Mouse (Mus musculus): ENCODE results near the gene Rabl2. TPM values are rescaled to one million over a fixed set of nuclear protein-coding genes. Genes with fewer than 3 reads are reported as not detected.

Rabl2 gene
- polyA plus RNA-seq, 1 experiment: 18.7 TPM

DNA sequence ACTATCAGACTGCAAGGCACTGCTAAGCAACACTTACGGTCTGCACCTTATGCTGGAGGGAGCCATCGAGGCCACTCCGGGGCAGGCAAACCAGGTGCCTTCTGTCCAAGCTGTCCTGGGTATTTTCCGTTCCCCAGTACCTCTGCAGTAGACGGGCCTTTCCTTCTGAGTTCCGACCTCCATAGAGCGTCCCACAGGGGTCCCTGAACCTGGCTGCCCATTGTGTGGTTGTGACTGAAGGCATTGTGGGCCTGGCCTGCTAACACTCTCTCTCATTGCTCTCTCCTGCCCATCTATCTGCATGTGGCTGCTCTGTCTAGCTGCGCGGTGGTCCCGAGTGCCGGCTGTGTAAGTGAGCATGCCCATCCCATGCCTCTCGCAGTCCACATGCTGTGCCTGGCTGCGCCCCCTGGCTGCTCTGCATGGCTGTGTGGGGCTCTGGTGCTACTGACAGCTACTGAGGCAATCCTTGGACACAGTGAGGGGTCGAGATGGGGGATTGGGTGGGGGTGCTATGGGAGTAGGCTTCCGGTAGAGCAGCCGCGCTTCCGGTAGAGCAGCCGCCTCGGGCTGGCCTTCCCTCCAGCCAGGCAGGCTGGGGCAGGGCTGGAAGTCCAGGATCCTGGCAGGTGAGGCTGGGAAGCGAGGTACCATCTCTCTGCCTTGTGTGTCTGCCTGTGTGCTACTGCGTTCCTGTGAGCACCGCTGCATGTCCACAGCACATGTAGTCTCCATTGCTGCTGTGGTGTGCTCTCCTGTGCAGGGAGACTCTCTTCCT, 35.1 kb downstream of the Rabl2 start:
- no peak for DNase-seq

DNA sequence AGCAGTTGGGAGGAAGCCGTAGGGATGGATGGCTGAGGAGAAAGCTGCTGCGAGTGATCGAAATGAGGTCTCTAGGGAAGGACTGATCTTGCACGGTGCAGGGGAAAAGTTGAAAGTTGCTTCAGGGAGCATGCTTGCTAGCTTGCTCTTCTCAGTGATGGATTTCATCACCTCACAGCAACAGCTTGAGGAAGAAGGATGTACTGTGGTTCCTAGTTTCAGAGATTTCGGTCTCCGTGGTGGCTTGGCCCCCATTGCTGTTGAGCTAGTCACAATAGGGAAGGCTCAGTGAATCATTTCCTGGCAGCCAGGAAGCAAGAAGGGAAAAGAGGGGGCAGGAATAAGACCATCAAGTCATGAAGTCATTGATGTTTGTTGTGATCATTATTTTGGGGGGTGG, 36.1 kb downstream of the Rabl2 start:
- Histone ChIP-seq H3K4me3 (replicated peaks; ENCODE audit: extremely low read depth, low read depth, low read length) (no peak overlapping the region), H3K4me1 (ENCODE audit: control insufficient read depth, insufficient read depth, low read length) (peaks cover 25% of the 10 kb centered on the region)
- no peak for DNase-seq
- no peak for TF ChIP-seq POLR2A (IDR thresholded peaks at IDR 0.05; ENCODE audit: borderline replicate concordance, extremely low read depth, low read depth, low read length)
- no peak for TF ChIP-seq CTCF (IDR thresholded peaks at IDR 0.05; ENCODE audit: insufficient read depth, low read length)
- WGBS: 66% methylated on average over 6 of the region's 6 CpGs

More for the DNA sequence above, 35.1 kb downstream of the Rabl2 start:
- peaks cover 25% of the 10 kb centered on the region for H3K4me1 ChIP-seq (ENCODE audit: control insufficient read depth, insufficient read depth, low read length)
- WGBS: 45% methylated on average over 23 of the region's 23 CpGs
- TF ChIP-seq POLR2A (IDR thresholded peaks at IDR 0.05; ENCODE audit: borderline replicate concordance, extremely low read depth, low read depth, low read length) (no peak), CTCF (IDR thresholded peaks at IDR 0.05; ENCODE audit: insufficient read depth, low read length) (no peak)
- H3K4me3 ChIP-seq (replicated peaks; ENCODE audit: extremely low read depth, low read depth, low read length): no peak overlapping the region

DNA sequence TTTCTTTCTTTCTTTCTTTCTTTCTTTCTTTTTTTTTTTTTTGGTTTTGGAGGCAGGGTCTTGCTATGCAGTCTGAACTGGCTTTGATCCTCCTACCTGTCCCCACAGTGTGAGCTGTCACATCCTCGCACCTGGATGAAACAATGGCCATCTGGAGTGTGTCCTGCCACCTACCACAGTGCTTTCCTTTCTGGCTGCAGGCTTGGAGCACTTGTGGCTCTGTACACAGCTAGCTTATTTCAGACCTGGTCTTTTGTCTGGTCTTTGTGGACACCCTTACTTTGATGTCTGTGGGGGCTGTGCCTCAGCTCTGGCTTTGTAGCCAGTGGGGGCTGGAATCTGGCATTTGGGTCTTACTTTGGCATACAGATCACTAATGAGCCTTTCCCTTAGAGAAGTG, 40.0 kb downstream of the Rabl2 start:
- DNase-seq: no peak
- no peak overlapping the region for H3K4me3 ChIP-seq (replicated peaks; ENCODE audit: extremely low read depth, low read depth, low read length)
- H3K4me1 ChIP-seq (ENCODE audit: control insufficient read depth, insufficient read depth, low read length): peaks cover 20% of the 10 kb centered on the region
- WGBS: 75% methylated on average over 1 of the region's 1 CpGs
- TF ChIP-seq POLR2A (IDR thresholded peaks at IDR 0.05; ENCODE audit: borderline replicate concordance, extremely low read depth, low read depth, low read length): no peak
- no peak for TF ChIP-seq CTCF (IDR thresholded peaks at IDR 0.05; ENCODE audit: insufficient read depth, low read length)

DNA sequence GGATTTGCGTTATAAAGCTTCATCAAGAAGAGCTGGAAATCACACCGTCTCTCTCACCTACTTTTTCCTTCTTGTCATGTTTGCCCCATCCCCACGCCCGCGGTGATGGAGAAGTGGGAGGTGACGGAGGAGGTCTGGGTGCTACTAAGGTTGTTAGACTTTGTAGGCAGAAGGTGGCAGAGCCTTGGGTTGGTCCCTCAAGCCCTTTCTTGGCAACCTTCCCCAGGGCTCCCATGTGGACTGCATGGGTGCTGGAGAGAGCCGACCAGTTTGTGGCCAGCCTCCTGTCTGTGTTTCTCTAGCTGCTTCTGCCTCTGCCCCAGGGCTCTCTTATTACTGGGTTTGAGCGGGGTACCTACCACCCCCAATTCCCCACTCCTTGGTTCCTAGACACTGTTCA, 41.2 kb downstream of the Rabl2 start:
- peaks cover 11% of the 10 kb centered on the region for H3K4me1 ChIP-seq (ENCODE audit: control insufficient read depth, insufficient read depth, low read length)
- TF ChIP-seq CTCF (IDR thresholded peaks at IDR 0.05; ENCODE audit: insufficient read depth, low read length) (no peak), POLR2A (IDR thresholded peaks at IDR 0.05; ENCODE audit: borderline replicate concordance, extremely low read depth, low read depth, low read length) (no peak)
- 83% methylated on average over 8 of the region's 8 CpGs for WGBS
- DNase-seq: no peak
- H3K4me3 ChIP-seq (replicated peaks; ENCODE audit: extremely low read depth, low read depth, low read length): no peak overlapping the region

DNA sequence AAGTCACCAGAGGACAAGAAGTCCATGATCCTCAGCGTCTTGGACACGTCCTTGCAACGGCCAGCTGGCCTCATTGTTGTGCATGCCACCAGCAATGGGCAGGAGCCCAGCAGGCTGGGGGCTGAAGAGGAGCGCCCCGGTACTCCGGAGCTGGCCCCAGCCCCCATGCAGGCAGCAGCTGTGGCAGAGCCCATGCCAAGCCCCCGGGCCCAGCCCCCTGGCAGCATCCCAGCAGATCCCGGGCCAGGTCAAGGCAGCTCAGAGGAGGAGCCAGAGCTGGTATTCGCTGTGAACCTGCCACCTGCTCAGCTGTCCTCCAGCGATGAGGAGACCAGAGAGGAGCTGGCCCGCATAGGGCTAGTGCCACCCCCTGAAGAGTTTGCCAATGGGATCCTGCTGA, 42.9 kb downstream of the Rabl2 start:
- DNase-seq: no peak
- no peaks in the 10 kb centered on the region for H3K4me1 ChIP-seq (ENCODE audit: control insufficient read depth, insufficient read depth, low read length)
- H3K4me3 ChIP-seq (replicated peaks; ENCODE audit: extremely low read depth, low read depth, low read length): no peak overlapping the region
- TF ChIP-seq CTCF (IDR thresholded peaks at IDR 0.05; ENCODE audit: insufficient read depth, low read length) (no peak), POLR2A (IDR thresholded peaks at IDR 0.05; ENCODE audit: borderline replicate concordance, extremely low read depth, low read depth, low read length) (no peak)
- WGBS: 53% methylated on average over 11 of the region's 11 CpGs

DNA sequence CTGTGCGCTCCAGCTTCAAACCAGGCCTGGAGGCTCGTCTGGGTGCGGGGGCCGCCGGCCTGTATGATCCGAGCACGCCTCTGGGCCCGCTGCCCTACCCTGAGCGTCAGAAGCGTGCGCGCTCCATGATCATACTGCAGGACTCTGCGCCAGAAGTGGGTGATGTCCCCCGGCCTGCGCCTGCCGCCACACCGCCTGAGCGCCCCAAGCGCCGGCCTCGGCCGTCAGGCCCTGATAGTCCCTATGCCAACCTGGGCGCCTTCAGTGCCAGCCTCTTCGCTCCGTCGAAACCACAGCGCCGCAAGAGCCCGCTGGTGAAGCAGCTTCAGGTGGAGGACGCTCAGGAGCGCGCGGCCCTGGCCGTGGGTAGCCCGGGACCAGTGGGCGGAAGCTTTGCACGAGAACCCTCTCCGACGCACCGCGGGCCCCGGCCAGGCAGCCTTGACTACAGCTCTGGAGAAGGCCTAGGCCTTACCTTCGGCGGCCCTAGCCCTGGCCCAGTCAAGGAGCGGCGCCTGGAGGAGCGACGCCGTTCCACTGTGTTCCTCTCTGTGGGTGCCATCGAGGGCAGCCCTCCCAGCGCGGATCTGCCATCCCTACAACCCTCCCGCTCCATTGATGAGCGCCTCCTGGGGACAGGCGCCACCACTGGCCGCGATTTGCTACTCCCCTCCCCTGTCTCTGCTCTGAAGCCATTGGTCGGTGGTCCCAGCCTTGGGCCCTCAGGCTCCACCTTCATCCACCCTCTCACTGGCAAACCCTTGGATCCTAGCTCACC, 43.7 kb downstream of the Rabl2 start:
- TF ChIP-seq CTCF (IDR thresholded peaks at IDR 0.05; ENCODE audit: insufficient read depth, low read length) (no peak), POLR2A (IDR thresholded peaks at IDR 0.05; ENCODE audit: borderline replicate concordance, extremely low read depth, low read depth, low read length) (no peak)

DNA sequence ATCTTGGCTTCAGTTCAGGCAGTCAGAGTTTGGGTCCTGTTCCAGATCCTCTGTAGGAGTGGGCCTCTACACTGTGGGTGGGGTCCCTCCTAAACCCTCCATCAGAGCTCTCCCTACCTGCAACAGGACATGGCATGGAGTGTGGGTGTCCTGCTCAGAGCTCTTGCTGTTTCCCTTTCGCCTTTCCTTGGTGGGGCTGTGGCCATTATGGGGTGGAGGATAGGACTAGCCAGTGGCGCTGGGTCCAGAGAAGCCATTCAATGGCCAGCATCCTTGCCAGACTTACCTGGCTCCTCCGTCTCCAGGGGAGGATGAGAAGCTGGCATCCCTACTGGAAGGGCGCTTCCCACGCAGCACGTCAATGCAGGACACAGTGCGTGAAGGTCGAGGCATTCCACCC, 44.4 kb downstream of the Rabl2 start:
- 71% methylated on average over 8 of the region's 8 CpGs for WGBS
- DNase-seq: no peak
- no peak for TF ChIP-seq CTCF (IDR thresholded peaks at IDR 0.05; ENCODE audit: insufficient read depth, low read length)
- no peak for TF ChIP-seq POLR2A (IDR thresholded peaks at IDR 0.05; ENCODE audit: borderline replicate concordance, extremely low read depth, low read depth, low read length)

More for the DNA sequence above, 43.7 kb downstream of the Rabl2 start:
- 51% methylated on average over 58 of the region's 58 CpGs for WGBS
- no peak overlapping the region for H3K4me3 ChIP-seq (replicated peaks; ENCODE audit: extremely low read depth, low read depth, low read length)
- no peak for DNase-seq
- H3K4me1 ChIP-seq (ENCODE audit: control insufficient read depth, insufficient read depth, low read length): no peaks in the 10 kb centered on the region

DNA sequence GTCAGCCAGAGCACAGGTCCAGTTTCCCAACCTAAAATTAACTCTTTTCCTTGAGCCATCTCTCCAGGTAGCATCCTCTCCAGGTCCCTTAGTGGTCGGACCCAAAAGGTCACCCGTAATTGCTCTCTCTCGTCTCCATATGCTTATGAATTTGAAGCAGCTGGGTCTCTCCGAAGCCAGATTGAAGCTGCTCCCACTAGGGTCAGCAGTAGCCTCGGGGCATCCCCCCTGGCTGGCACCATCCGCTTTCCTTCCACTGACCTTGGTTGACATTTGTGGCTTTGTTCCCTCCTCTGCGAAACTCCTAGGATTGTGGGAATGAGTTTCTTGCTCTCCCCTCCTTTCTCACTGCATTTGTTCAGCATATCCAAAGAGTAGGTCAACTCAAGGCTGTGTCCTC, 47.6 kb downstream of the Rabl2 start:
- no peak for TF ChIP-seq CTCF (IDR thresholded peaks at IDR 0.05; ENCODE audit: insufficient read depth, low read length)
- TF ChIP-seq POLR2A (IDR thresholded peaks at IDR 0.05; ENCODE audit: borderline replicate concordance, extremely low read depth, low read depth, low read length): no peak
- no peak for DNase-seq
- no peak overlapping the region for H3K4me3 ChIP-seq (replicated peaks; ENCODE audit: extremely low read depth, low read depth, low read length)
- WGBS: 91% methylated on average over 7 of the region's 7 CpGs
- no peaks in the 10 kb centered on the region for H3K4me1 ChIP-seq (ENCODE audit: control insufficient read depth, insufficient read depth, low read length)

More for the DNA sequence above, 44.4 kb downstream of the Rabl2 start:
- Histone ChIP-seq H3K4me1 (ENCODE audit: control insufficient read depth, insufficient read depth, low read length) (no peaks in the 10 kb centered on the region), H3K4me3 (replicated peaks; ENCODE audit: extremely low read depth, low read depth, low read length) (no peak overlapping the region)

DNA sequence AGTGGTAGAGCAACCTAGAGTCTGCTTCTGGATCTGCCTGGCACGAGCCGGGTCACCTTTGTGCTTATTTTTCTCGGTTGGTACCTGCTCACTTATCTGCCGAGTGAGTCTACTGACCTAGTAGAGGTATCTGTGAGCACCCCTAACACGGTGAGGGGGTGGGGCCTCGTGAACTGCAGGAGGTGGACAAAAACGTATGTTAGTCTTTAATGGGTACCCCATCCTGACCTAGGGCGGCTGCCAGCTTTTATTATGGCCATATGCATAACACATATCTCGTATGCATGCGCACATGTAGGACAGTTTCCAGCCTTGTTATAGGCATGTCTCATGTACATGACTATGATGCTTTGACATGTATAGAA, 57.9 kb downstream of the Rabl2 start:
- no peaks in the 10 kb centered on the region for H3K4me1 ChIP-seq (ENCODE audit: control insufficient read depth, insufficient read depth, low read length)
- no peak for DNase-seq
- no peak overlapping the region for H3K4me3 ChIP-seq (replicated peaks; ENCODE audit: extremely low read depth, low read depth, low read length)
- TF ChIP-seq CTCF (IDR thresholded peaks at IDR 0.05; ENCODE audit: insufficient read depth, low read length) (no peak), POLR2A (IDR thresholded peaks at IDR 0.05; ENCODE audit: borderline replicate concordance, extremely low read depth, low read depth, low read length) (no peak)
- 87% methylated on average over 10 of the region's 10 CpGs for WGBS

Measured in lung, adult 2 months (tissue).